Mouse (Mus musculus) testis, adult 2 months (tissue): Measurements from ENCODE around the gene Lrp1. TPM values are rescaled to one million over a fixed set of nuclear protein-coding genes. Genes with fewer than 3 reads are reported as not detected.

ENCODE experiments used
- H3K27ac ChIP-seq: fragments of 200-500 bp; 2 replicates; pipeline ENCODE4 v1.5.1; 2012; ENCODE audit warnings: low read depth, low read length; ENCODE audit not compliant: control insufficient read depth, insufficient read depth
- H3K27me3 ChIP-seq: fragments of 200-500 bp; 2 replicates; pipeline ENCODE4 v1.6.1; 2012; ENCODE audit warnings: mild to moderate bottlenecking, low read length, moderate library complexity; ENCODE audit not compliant: control insufficient read depth, insufficient read depth
- H3K36me3 ChIP-seq: fragments of 200-500 bp; 2 replicates; pipeline ENCODE4 v1.6.1; 2012; ENCODE audit warnings: mild to moderate bottlenecking, low read length; ENCODE audit not compliant: control insufficient read depth, insufficient read depth
- H3K4me1 ChIP-seq: fragments of 200-500 bp; 2 replicates; pipeline ENCODE4 v1.6.1; 2012; ENCODE audit warnings: low read length; ENCODE audit not compliant: control insufficient read depth, insufficient read depth
- H3K4me3 ChIP-seq: fragments of 200-500 bp; 2 replicates; pipeline ENCODE4 v1.5.1; 2012; ENCODE audit warnings: low read depth, mild to moderate bottlenecking, low read length, moderate library complexity, mixed read lengths; ENCODE audit not compliant: control insufficient read depth
- CTCF ChIP-seq: fragments of 200-500 bp; IDR thresholded peaks from 2 replicates; pipeline ENCODE4 v1.5.1; 2012; ENCODE audit warnings: low read depth, mild to moderate bottlenecking, inconsistent platforms, low read length, moderate library complexity; ENCODE audit not compliant: control insufficient read depth, insufficient read depth, insufficient replicate concordance
- POLR2A ChIP-seq: fragments of 200-500 bp; IDR thresholded peaks from 2 replicates; pipeline ENCODE4 v1.6.1; 2012; ENCODE audit warnings: low read depth, mild to moderate bottlenecking, inconsistent platforms, low read length, moderate library complexity; ENCODE audit not compliant: control insufficient read depth
- polyA plus RNA-seq: library from polyadenylated mRNA; depleted of rRNA; stranded (reverse); fragments of >200 nt; gene quantifications from 2 replicates; pipeline ENCODE4 v1.2.3, GENCODE M21; 2012

Lrp1 gene
- polyA plus RNA-seq, 1 experiment: 20.8 TPM

DNA sequence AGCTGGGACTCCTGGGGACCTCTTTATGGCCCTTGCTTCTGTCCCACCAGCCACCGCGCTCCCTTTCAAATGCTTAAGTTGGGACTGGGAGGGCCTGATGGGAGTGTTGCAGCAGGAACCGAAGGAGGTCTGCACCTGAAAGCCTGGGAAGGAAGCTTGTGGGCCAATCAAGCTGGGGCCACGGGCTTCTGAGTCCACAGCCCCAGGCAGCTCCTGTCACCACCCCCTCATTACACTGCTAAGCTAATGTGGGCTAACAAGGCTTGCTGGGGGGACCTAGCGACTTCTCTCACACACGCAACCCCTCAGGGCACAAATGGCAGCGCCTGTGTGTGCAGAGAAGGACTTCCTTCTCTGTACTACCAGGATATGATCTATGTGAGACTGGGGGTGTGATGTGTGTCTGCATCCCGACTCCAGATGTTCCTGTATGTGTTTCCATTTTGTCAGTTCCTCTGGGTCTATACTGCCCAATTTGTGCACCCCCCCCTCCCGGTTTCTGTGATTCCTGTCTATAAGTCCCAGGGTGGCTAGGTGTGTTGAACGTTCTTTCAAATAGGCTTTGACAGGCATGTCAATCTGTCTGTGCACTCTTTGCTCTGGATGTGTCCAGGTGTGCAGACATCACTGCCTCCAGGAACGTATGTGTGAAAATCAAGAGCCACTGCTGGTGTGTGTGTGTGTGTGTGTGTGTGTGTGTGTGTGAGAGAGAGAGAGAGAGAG, 109.9 kb downstream of the Lrp1 start:
- Histone ChIP-seq H3K4me1 (peaks cover 70% of the 10 kb centered on the region), H3K27me3 (no peaks in the 10 kb centered on the region), H3K36me3 (no peaks in the 10 kb centered on the region), H3K27ac (no peak overlapping the region), H3K4me3 (no peak overlapping the region)
- TF ChIP-seq POLR2A (no peak), CTCF (no peak)

- no peaks in the 10 kb centered on the region for H3K36me3 ChIP-seq
- no peak overlapping the region for H3K27ac ChIP-seq
- H3K27me3 ChIP-seq: no peaks in the 10 kb centered on the region
- H3K4me3 ChIP-seq: peak overlapping the region; percentile 86
- no peak for TF ChIP-seq CTCF
- no peak for TF ChIP-seq POLR2A
- peaks cover 61% of the 10 kb centered on the region for H3K4me1 ChIP-seq
Observed at GRCm38 (mm10) chr10:127509837-127510701, 110.9 kb downstream of the Lrp1 start.

- Histone ChIP-seq H3K27ac (peak overlapping the region; percentile 41; the same call in 1 of the 2 replicates), H3K4me1 (peaks cover 55% of the 10 kb centered on the region), H3K4me3 (peak overlapping the region; percentile 86), H3K27me3 (no peaks in the 10 kb centered on the region), H3K36me3 (no peaks in the 10 kb centered on the region)
- 0 out of 2 replicates have a peak, but pooled peaks have one; percentile 8 for TF ChIP-seq POLR2A
- TF ChIP-seq CTCF: peak; percentile 86
Observed at GRCm38 (mm10) chr10:127509051-127509836, 111.7 kb downstream of the Lrp1 start.

DNA sequence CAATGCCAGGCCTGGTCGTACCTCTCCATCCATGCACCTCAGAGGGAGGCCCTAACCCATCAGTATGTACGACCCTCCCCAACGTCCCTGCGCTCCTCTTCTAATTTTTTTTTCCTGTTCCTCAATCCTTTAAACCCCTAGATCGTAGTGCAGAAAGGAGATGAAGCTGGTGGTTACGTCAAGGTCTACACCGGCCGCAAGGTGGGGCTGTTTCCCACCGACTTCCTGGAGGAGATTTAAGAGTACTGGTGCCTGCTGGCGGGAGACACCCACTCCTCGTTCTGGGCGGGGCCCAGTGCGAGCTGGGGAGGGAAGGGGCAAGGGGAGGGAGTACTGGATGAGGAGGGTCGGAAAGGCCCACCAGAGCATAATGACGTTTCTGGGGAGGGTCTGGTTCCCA, 112.7 kb downstream of the Lrp1 start:
- H3K27me3 ChIP-seq: no peaks in the 10 kb centered on the region
- H3K4me1 ChIP-seq: peaks cover 48% of the 10 kb centered on the region
- TF ChIP-seq POLR2A (0 out of 2 replicates have a peak, but pooled peaks have one; percentile 5), CTCF (peak; percentile 61; the same call in 1 of the 2 replicates)
- H3K36me3 ChIP-seq: no peaks in the 10 kb centered on the region
- H3K4me3 ChIP-seq: peak overlapping the region; percentile 68
- H3K27ac ChIP-seq: peak overlapping the region; percentile 27

- H3K4me3 ChIP-seq: no peak within 1 kb of the TSS
- no peaks in the 10 kb centered on the region for H3K27me3 ChIP-seq
- H3K27ac ChIP-seq: no peak within 1 kb of the TSS
- H3K4me1 ChIP-seq: no peaks in the 10 kb centered on the region
- no peaks in the 10 kb centered on the region; the same call in 1 of the 2 replicates for H3K36me3 ChIP-seq
- TF ChIP-seq POLR2A: no peak
- no peak for TF ChIP-seq CTCF
Observed at GRCm38 (mm10) chr10:127500894-127501893, 119.8 kb downstream of the Lrp1 start, which contains the start of gene Stac3. Stac3 (plus strand) TSS chr10:127501686.

DNA sequence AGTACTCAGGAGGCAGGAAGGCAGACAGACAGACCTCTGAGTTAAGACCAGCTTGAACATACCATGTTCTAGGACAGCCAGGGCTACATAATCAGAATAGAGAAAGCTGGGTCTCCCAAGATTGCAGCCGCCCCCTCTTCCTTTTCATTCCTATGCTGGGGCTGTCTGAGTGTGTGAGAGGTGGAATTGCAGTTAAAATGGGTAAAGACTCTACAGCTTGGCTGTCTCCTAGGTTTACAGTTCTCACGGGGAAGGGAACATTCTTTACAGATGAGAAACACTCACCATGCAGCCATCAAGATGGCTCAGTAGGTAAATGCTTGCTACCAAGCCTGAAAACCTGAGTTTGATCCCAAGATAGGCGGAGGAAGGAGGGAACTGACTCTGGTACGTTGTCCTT, 120.9 kb downstream of the Lrp1 start:
- Histone ChIP-seq H3K4me3 (no peak overlapping the region), H3K27ac (no peak overlapping the region), H3K27me3 (no peaks in the 10 kb centered on the region), H3K4me1 (no peaks in the 10 kb centered on the region), H3K36me3 (no peaks in the 10 kb centered on the region; the same call in 1 of the 2 replicates)
- TF ChIP-seq POLR2A (no peak), CTCF (no peak)
